Mouse (Mus musculus): ENCODE results near the gene Mob4. TPM values are rescaled to one million over a fixed set of nuclear protein-coding genes. Genes with fewer than 3 reads are reported as not detected.
A peak's percentile ranks its signal among the peaks of the same experiment; 100 is the strongest.

Mob4 gene
- total RNA-seq, 1 experiment, result 37.0 TPM

- peaks cover 30% of the 10 kb centered on the region for H3K36me3 ChIP-seq (ENCODE audit: control insufficient read depth, insufficient read depth, low read length, poor library complexity, severe bottlenecking)
- no peaks in the 10 kb centered on the region for H3K9me3 ChIP-seq (ENCODE audit: control insufficient read depth, insufficient read depth, low read depth, low read length)
- H3K4me1 ChIP-seq (ENCODE audit: control insufficient read depth in 2 of 2, insufficient read depth in 2 of 2, low read length in 2 of 2, poor library complexity in 1 of 2), result peaks cover 0 to 2% of the 10 kb centered on the region in 2 experiments; a peak in 2 of 4 replicates
- peak overlapping the region; percentile 96 to 99 for H3K4me3 ChIP-seq (ENCODE audit: insufficient read depth in 1 of 2, low read depth in 1 of 2, low read length in 2 of 2, poor library complexity in 1 of 2, severe bottlenecking in 1 of 2)
- no peak for DNase-seq (ENCODE audit: low read depth, low spot score)
- in situ Hi-C loops (cut with MboI; ENCODE audit: low sequenced_read_pairs in 2 of 2, unreplicated experiment in 2 of 2), result no loop called here
- TF ChIP-seq CHD2 (IDR thresholded peaks at IDR 0.05; ENCODE audit: low read depth, low read length) (no peak), ZNF384 (IDR thresholded peaks at IDR 0.05; ENCODE audit: low read depth, low read length) (no peak), HCFC1 (IDR thresholded peaks at IDR 0.05; ENCODE audit: borderline replicate concordance, insufficient read depth, low read length) (no peak), MAFK (IDR thresholded peaks at IDR 0.05; ENCODE audit: insufficient read depth, low read depth, low read length) (no peak), ZC3H11A (IDR thresholded peaks at IDR 0.05; ENCODE audit: borderline replicate concordance, low read depth, low read length) (no peak)
- peak overlapping the region; percentile 96 for H3K27ac ChIP-seq (ENCODE audit: insufficient read depth, low read depth, low read length, poor library complexity, severe bottlenecking)
- H3K9ac ChIP-seq (ENCODE audit: insufficient read depth, low read depth, low read length, poor library complexity, severe bottlenecking), result peak overlapping the region; percentile 99
These were observed 43.6 kb upstream of the Mob4 start for GRCm38 (mm10) chr1:55087401-55087904.

GRCm38 (mm10) chr1:55087932-55088610 lies 43.0 kb upstream of the Mob4 start, which contains the start of the genes Hspe1 and Hspd1:
Gene Hspe1, plus strand, starts transcription at chr1:55088132.
Gene Hspd1, minus strand, starts transcription at chr1:55088243.
- TF ChIP-seq MAFK (IDR thresholded peaks at IDR 0.05; ENCODE audit: insufficient read depth, low read depth, low read length) (0 out of 2 replicates have a peak, but pooled peaks have one; percentile 23), ZC3H11A (IDR thresholded peaks at IDR 0.05; ENCODE audit: borderline replicate concordance, low read depth, low read length) (no peak), HCFC1 (IDR thresholded peaks at IDR 0.05; ENCODE audit: borderline replicate concordance, insufficient read depth, low read length) (peak; percentile 77)
- H3K27ac ChIP-seq (ENCODE audit: insufficient read depth, low read depth, low read length, poor library complexity, severe bottlenecking), result peak within 1 kb of the TSS; percentile 96
- in situ Hi-C loops (cut with MboI; ENCODE audit: low sequenced_read_pairs in 2 of 2, unreplicated experiment in 2 of 2), result no loop called here
- no peaks in the 10 kb centered on the region for H3K9me3 ChIP-seq (ENCODE audit: control insufficient read depth, insufficient read depth, low read depth, low read length)
- H3K4me1 ChIP-seq (ENCODE audit: control insufficient read depth in 2 of 2, insufficient read depth in 2 of 2, low read length in 2 of 2, poor library complexity in 1 of 2), result peaks cover 0 to 2% of the 10 kb centered on the region in 2 experiments; a peak in 1 of 4 replicates
- H3K9ac ChIP-seq (ENCODE audit: insufficient read depth, low read depth, low read length, poor library complexity, severe bottlenecking), result peak within 1 kb of the TSS; percentile 99
- H3K4me3 ChIP-seq (ENCODE audit: insufficient read depth in 1 of 2, low read depth in 1 of 2, low read length in 2 of 2, poor library complexity in 1 of 2, severe bottlenecking in 1 of 2), result peak within 1 kb of the TSS; percentile 96 to 99
- peaks cover 27% of the 10 kb centered on the region for H3K36me3 ChIP-seq (ENCODE audit: control insufficient read depth, insufficient read depth, low read length, poor library complexity, severe bottlenecking)
- DNase-seq (ENCODE audit: low read depth, low spot score), result peak; percentile 96

DNA sequence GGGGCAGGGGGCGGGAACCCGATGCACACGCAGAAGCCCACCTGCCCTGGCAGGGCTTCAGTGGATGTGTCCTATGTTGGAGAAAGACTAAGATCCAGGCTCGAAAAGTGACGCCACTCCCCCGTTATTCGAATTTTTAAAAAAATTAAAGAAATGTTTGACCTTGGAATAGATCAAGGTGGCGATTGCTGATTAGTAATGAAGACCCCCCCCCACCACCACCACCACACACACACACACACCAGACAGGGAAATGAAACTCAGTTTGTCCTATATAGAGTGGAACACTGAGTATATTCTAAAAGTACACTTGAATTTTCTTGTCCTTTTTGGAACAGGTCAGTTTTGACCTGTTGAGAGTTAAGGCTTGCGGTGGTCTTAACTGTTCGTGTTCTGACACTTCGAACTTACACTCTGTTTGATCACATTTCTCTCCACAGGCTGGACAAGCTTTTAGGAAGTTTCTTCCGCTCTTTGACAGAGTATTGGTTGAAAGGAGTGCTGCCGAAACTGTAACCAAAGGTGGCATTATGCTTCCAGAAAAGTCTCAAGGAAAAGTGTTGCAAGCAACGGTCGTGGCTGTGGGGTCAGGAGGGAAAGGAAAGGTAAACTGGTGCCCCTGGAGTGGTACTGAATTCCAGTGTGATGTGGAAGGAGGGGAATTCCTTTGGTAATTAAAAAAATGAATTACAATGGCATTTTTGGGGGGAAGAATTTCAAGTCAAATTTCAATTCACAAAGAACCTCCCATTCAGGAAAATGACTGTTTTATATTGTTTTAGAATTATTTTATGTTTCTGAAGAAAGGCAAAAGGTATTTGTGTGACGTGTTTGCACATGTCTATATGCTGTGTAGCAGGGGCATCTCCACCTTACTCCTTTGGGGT lies 42.2 kb upstream of the Mob4 start:
- TF ChIP-seq ZNF384 (IDR thresholded peaks at IDR 0.05; ENCODE audit: low read depth, low read length), result no peak
- TF ChIP-seq HCFC1 (IDR thresholded peaks at IDR 0.05; ENCODE audit: borderline replicate concordance, insufficient read depth, low read length), result no peak
- no peak for TF ChIP-seq ZC3H11A (IDR thresholded peaks at IDR 0.05; ENCODE audit: borderline replicate concordance, low read depth, low read length)
- TF ChIP-seq CHD2 (IDR thresholded peaks at IDR 0.05; ENCODE audit: low read depth, low read length), result no peak
- no peak for TF ChIP-seq MAFK (IDR thresholded peaks at IDR 0.05; ENCODE audit: insufficient read depth, low read depth, low read length)
- peaks cover 22% of the 10 kb centered on the region for H3K36me3 ChIP-seq (ENCODE audit: control insufficient read depth, insufficient read depth, low read length, poor library complexity, severe bottlenecking)

DNA sequence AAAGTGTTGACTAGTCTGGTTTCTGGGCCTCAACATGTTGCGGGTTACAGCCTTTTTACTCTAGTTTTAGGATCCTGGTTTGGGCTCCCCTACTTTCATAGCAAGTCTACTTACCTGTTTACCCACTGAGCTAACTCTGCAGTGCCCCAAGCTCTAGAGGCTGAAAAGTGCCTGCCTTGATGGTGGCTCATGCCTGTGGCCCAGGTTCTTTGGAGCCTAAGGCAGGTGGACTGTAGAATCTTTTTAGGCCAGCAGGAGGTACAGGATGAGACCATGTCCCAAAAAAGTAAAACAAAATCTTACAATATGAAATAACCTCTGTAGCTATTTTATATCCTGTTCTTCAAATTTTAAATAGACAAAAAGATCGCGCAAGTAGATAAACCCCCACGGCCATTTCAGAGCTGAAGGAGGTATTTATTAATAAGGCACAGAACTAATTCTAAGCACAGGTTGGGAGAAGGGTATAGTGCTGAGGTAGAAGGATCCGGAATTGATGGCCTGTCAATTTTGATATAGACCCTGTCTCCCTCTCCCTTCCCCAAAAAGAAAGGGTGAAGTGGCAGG lies 41.5 kb upstream of the Mob4 start:
- Histone ChIP-seq H3K9me3 (ENCODE audit: control insufficient read depth, insufficient read depth, low read depth, low read length) (no peaks in the 10 kb centered on the region), H3K4me1 (ENCODE audit: control insufficient read depth in 2 of 2, insufficient read depth in 2 of 2, low read length in 2 of 2, poor library complexity in 1 of 2) (peaks cover 2% of the 10 kb centered on the region in 2 experiments; a peak in 2 of 4 replicates), H3K9ac (ENCODE audit: insufficient read depth, low read depth, low read length, poor library complexity, severe bottlenecking) (peak overlapping the region; percentile 61; the same call in 1 of the 2 replicates), H3K36me3 (ENCODE audit: control insufficient read depth, insufficient read depth, low read length, poor library complexity, severe bottlenecking) (peaks cover 17% of the 10 kb centered on the region), H3K27ac (ENCODE audit: insufficient read depth, low read depth, low read length, poor library complexity, severe bottlenecking) (peak overlapping the region; percentile 29; the same call in 1 of the 2 replicates), H3K4me3 (ENCODE audit: insufficient read depth in 1 of 2, low read depth in 1 of 2, low read length in 2 of 2, poor library complexity in 1 of 2, severe bottlenecking in 1 of 2) (peak overlapping the region; percentile 96 to 99)
- in situ Hi-C loops (cut with MboI; ENCODE audit: low sequenced_read_pairs in 2 of 2, unreplicated experiment in 2 of 2), result no loop called here
- TF ChIP-seq MAFK (IDR thresholded peaks at IDR 0.05; ENCODE audit: insufficient read depth, low read depth, low read length) (no peak), ZNF384 (IDR thresholded peaks at IDR 0.05; ENCODE audit: low read depth, low read length) (no peak), CHD2 (IDR thresholded peaks at IDR 0.05; ENCODE audit: low read depth, low read length) (no peak), HCFC1 (IDR thresholded peaks at IDR 0.05; ENCODE audit: borderline replicate concordance, insufficient read depth, low read length) (no peak), ZC3H11A (IDR thresholded peaks at IDR 0.05; ENCODE audit: borderline replicate concordance, low read depth, low read length) (no peak)
- no peak for DNase-seq (ENCODE audit: low read depth, low spot score)

More for the DNA sequence above, 42.2 kb upstream of the Mob4 start:
- no peaks in the 10 kb centered on the region for H3K9me3 ChIP-seq (ENCODE audit: control insufficient read depth, insufficient read depth, low read depth, low read length)
- in situ Hi-C loops (cut with MboI; ENCODE audit: low sequenced_read_pairs in 2 of 2, unreplicated experiment in 2 of 2), result no loop called here
- DNase-seq (ENCODE audit: low read depth, low spot score), result no peak
- H3K4me3 ChIP-seq (ENCODE audit: insufficient read depth in 1 of 2, low read depth in 1 of 2, low read length in 2 of 2, poor library complexity in 1 of 2, severe bottlenecking in 1 of 2), result peak overlapping the region; percentile 96 to 99
- peaks cover 2% of the 10 kb centered on the region in 2 experiments; a peak in 2 of 4 replicates for H3K4me1 ChIP-seq (ENCODE audit: control insufficient read depth in 2 of 2, insufficient read depth in 2 of 2, low read length in 2 of 2, poor library complexity in 1 of 2)
- H3K9ac ChIP-seq (ENCODE audit: insufficient read depth, low read depth, low read length, poor library complexity, severe bottlenecking), result peak overlapping the region; percentile 99
- peak overlapping the region; percentile 96 for H3K27ac ChIP-seq (ENCODE audit: insufficient read depth, low read depth, low read length, poor library complexity, severe bottlenecking)
